Mouse (Mus musculus) neural tube, embryonic 11.5 days (tissue): ENCODE data around the gene Gal3st2c. TPM values are rescaled to one million over a fixed set of nuclear protein-coding genes. Genes with fewer than 3 reads are reported as not detected.
"Not testable (repeated sequence)": the region's sequence is repeated elsewhere in the genome, so short reads cannot be mapped to it uniquely, and the experiment has no call there.

Source experiments
- ATAC-seq: fragments of 200-750 bp; cut with Nextera tagmentation; 2 replicates; pipeline ENCODE4 v1.8.0; 2017; ENCODE audit warnings: moderate number of reproducible peaks, mild to moderate bottlenecking, moderate TSS enrichment, moderate library complexity; ENCODE audit not compliant: insufficient read depth, low FRiP score, low TSS enrichment
- DNase-seq: peaks from one replicate; pipeline ENCODE4 v3.0.0-alpha.2; 2015; ENCODE audit warnings: low spot score
- H3K27ac ChIP-seq: fragments of 300-500 bp; sonication (generic); 2 replicates; pipeline ENCODE4 v1.5.1; 2014; ENCODE audit warnings: low read depth, mild to moderate bottlenecking, low read length
- H3K27me3 ChIP-seq: fragments of 300-500 bp; sonication (generic); 2 replicates; pipeline ENCODE4 v1.6.1; 2014; ENCODE audit warnings: mild to moderate bottlenecking, low read length, mixed read lengths; ENCODE audit not compliant: control insufficient read depth, insufficient read depth
- H3K36me3 ChIP-seq: fragments of 300-500 bp; sonication (generic); 2 replicates; pipeline ENCODE4 v1.6.1; 2014; ENCODE audit warnings: mild to moderate bottlenecking, low read length, moderate library complexity, mixed read lengths; ENCODE audit not compliant: control insufficient read depth, insufficient read depth
- H3K4me1 ChIP-seq: fragments of 300-500 bp; sonication (generic); 2 replicates; pipeline ENCODE4 v1.6.1; 2014; ENCODE audit warnings: low read length, mixed read lengths; ENCODE audit not compliant: control insufficient read depth, insufficient read depth
- H3K4me2 ChIP-seq: fragments of 300-500 bp; sonication (generic); 2 replicates; pipeline ENCODE4 v1.6.1; 2014; ENCODE audit warnings: low read depth, mild to moderate bottlenecking, moderate library complexity
- H3K4me3 ChIP-seq: fragments of 300-500 bp; sonication (generic); 2 replicates; pipeline ENCODE4 v1.5.1; 2014; ENCODE audit warnings: low read depth, low read length
- H3K9ac ChIP-seq: fragments of 300-500 bp; sonication (generic); 2 replicates; pipeline ENCODE4 v1.6.1; 2014; ENCODE audit warnings: mild to moderate bottlenecking, low read length
- H3K9me3 ChIP-seq: fragments of 300-500 bp; sonication (generic); 2 replicates; pipeline ENCODE4 v1.6.1; 2016; ENCODE audit warnings: low read length; ENCODE audit not compliant: control insufficient read depth
- WGBS: fragments of 180-500 bp; shearing (Covaris S2); extraction: QIAGEN DNeasy Blood & Tissue Kit; methylation state at CpG from one replicate; pipeline ENCODE4 v1.1.7; 2014; 5-methylcytosine and 5-hydroxymethylcytosine counted together
- polyA plus RNA-seq: library from polyadenylated mRNA; unstranded; fragments of >200 nt; fragmentation: Nextera tagmentation; extraction: Ambion mirVana; gene quantifications from 2 replicates; pipeline ENCODE4 v1.2.1, GENCODE M21; 2014

Gene Gal3st2c
- polyA plus RNA-seq, 1 experiment from 2014 or later = not detected

GRCm38 (mm10) chr1:93988786-93989185 is 1.5 kb upstream of the Gal3st2c start:
- ATAC-seq (no peak), DNase-seq (no peak)
- Histone ChIP-seq H3K27me3 (no peaks in the 10 kb centered on the region), H3K36me3 (no peaks in the 10 kb centered on the region), H3K4me1 (no peaks in the 10 kb centered on the region), H3K9me3 (no peaks in the 10 kb centered on the region), H3K9ac (no peak overlapping the region), H3K27ac (no peak overlapping the region), H3K4me3 (no peak overlapping the region), H3K4me2 (no peak overlapping the region)
- 73% methylated on average over 3 of the region's 3 CpGs for WGBS

GRCm38 (mm10) chr1:93991068-93991467 is 759 bp downstream of the Gal3st2c start:
- not testable (repeated sequence) for H3K27ac ChIP-seq, H3K4me2 ChIP-seq, H3K9ac ChIP-seq, H3K4me3 ChIP-seq, ATAC-seq, DNase-seq, H3K9me3 ChIP-seq, H3K4me1 ChIP-seq, H3K27me3 ChIP-seq, H3K36me3 ChIP-seq
- 87% methylated on average over 2 of the region's 2 CpGs for WGBS

DNA sequence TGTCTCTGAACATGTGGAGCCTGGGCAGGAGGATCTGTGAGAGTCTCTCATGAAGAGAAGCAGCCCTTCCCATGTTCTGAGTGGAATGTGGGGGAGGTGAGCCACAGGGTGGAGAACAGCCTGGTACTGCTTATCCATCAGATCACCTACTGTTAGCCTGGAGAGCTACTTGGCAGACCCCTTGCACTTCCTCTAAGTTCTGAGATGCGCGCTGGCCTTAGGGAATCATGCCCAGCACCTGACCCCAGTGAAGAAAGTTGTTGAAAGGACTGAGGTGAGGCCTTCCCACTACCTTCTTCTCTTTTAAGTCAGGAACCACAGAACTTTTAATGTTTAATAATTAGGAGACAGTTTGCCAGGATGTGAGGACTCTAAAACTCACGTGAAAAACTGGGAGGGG is 1.2 kb downstream of the Gal3st2c start:
- H3K4me2 ChIP-seq, H3K9me3 ChIP-seq, DNase-seq, H3K36me3 ChIP-seq, H3K27me3 ChIP-seq, ATAC-seq, H3K4me1 ChIP-seq, H3K9ac ChIP-seq, H3K27ac ChIP-seq, H3K4me3 ChIP-seq: not testable (repeated sequence)
- 89% methylated on average over 3 of the region's 3 CpGs for WGBS

- WGBS = 81% methylated on average over 2 of the region's 2 CpGs
- DNase-seq (no peak), ATAC-seq (no peak)
- no peaks in the 10 kb centered on the region for H3K4me1 ChIP-seq
- H3K27ac ChIP-seq = no peak overlapping the region
- H3K36me3 ChIP-seq = no peaks in the 10 kb centered on the region
- no peak overlapping the region for H3K4me2 ChIP-seq
- H3K4me3 ChIP-seq = no peak overlapping the region
- no peak overlapping the region for H3K9ac ChIP-seq
- H3K9me3 ChIP-seq = no peaks in the 10 kb centered on the region
- no peaks in the 10 kb centered on the region for H3K27me3 ChIP-seq
Observed at GRCm38 (mm10) chr1:94001023-94001422, 10.7 kb downstream of the Gal3st2c start.

DNA sequence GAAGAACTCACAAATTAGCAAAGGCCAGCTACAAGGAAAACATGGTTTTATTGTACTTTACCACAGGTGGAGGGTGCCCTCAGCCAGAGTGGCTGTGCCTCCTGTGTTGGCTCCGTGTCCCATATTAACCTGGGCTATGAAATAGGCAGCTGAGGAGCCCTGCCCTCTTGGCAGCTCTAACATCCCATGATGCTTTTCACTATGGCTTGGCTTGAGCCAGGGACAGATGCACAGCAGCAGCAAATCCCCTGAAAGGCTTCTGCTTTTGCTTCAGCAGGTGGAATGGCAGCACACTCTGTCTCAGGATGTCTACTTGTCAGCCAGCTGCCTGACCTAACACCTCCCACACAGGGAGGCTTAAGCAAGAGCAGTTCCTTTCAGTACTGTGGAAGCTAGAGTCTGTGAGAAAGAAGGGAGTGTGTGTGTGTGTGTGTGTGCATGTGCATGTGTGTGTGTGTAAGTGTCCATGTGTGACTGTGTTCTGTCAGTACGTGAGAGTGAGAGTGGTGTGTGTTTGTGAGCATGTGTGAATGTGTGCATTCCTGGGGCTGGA is 15.7 kb downstream of the Gal3st2c start:
- H3K4me3 ChIP-seq, DNase-seq, H3K9ac ChIP-seq, H3K4me2 ChIP-seq, ATAC-seq, H3K4me1 ChIP-seq, H3K36me3 ChIP-seq, H3K27ac ChIP-seq, H3K27me3 ChIP-seq, H3K9me3 ChIP-seq: not testable (repeated sequence)
- 80% methylated on average over 2 of the region's 2 CpGs for WGBS

- H3K27ac ChIP-seq, H3K9ac ChIP-seq, H3K4me3 ChIP-seq, H3K27me3 ChIP-seq, H3K4me1 ChIP-seq, H3K36me3 ChIP-seq, DNase-seq, H3K4me2 ChIP-seq, ATAC-seq, H3K9me3 ChIP-seq: not testable (repeated sequence)
- WGBS = 88% methylated on average over 14 of the region's 19 CpGs
Observed at GRCm38 (mm10) chr1:94008826-94009225, 18.5 kb downstream of the Gal3st2c start.

- WGBS = 77% methylated on average over 3 of the region's 3 CpGs
- Histone ChIP-seq H3K36me3 (no peaks in the 10 kb centered on the region), H3K4me2 (no peak overlapping the region), H3K9ac (no peak overlapping the region), H3K4me1 (no peaks in the 10 kb centered on the region), H3K4me3 (no peak overlapping the region), H3K9me3 (no peaks in the 10 kb centered on the region), H3K27ac (no peak overlapping the region), H3K27me3 (no peaks in the 10 kb centered on the region)
- no peak for DNase-seq
- ATAC-seq = no peak
Observed at GRCm38 (mm10) chr1:94011643-94012042, 21.3 kb downstream of the Gal3st2c start.

GRCm38 (mm10) chr1:94020151-94020550 is 29.8 kb downstream of the Gal3st2c start, which contains the start of gene Neu4:
TSS of gene Neu4 (plus strand) at chr1:94020451.
- Histone ChIP-seq H3K9me3 (no peaks in the 10 kb centered on the region), H3K4me3 (no peak within 1 kb of the TSS), H3K27me3 (no peaks in the 10 kb centered on the region), H3K4me2 (no peak within 1 kb of the TSS), H3K9ac (no peak within 1 kb of the TSS), H3K27ac (no peak within 1 kb of the TSS), H3K4me1 (no peaks in the 10 kb centered on the region), H3K36me3 (no peaks in the 10 kb centered on the region)
- WGBS = 89% methylated on average over 6 of the region's 6 CpGs
- ATAC-seq = no peak
- DNase-seq = no peak

DNA sequence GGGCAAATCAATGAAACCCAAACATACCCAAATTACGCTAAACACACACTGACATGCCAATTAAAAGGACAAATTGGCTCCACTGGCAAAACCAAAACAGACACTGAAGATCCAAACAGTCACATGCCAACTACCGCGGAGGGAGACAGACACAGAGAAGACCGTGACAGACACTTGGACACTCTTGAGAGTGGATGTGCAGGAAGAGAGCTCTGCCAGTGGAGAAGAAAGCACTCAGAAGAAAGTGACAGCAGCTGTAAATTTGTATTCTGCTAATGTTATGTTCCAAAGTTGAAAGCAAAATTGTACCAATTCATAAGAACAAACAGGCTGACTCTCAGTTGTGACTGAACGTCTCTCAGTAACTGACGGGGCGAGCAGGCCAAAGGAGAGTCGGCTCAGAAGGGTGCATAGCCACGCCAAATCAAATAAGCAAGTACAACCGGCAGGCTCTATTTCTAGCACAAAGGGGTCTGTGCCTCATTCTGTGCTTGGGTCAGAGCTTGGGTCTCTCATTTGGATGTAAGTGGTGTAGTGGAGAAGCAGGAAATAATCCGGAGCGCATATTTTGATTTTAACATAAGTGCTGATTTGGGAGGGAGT is 37.3 kb downstream of the Gal3st2c start:
- Histone ChIP-seq H3K36me3 (no peaks in the 10 kb centered on the region), H3K4me1 (no peaks in the 10 kb centered on the region), H3K4me2 (no peak overlapping the region), H3K4me3 (no peak overlapping the region), H3K9ac (no peak overlapping the region), H3K27me3 (no peaks in the 10 kb centered on the region), H3K9me3 (no peaks in the 10 kb centered on the region), H3K27ac (no peak overlapping the region)
- WGBS = 87% methylated on average over 12 of the region's 12 CpGs
- no peak for ATAC-seq
- no peak for DNase-seq
